Mouse (Mus musculus) embryonic facial prominence, embryonic 11.5 days (tissue): ENCODE results near the gene Nol7. TPM values are rescaled to one million over a fixed set of nuclear protein-coding genes. Genes with fewer than 3 reads are reported as not detected.

Experiments
- ATAC-seq: fragments of 200-750 bp; cut with Nextera tagmentation; replicated peaks from 2 replicates; pipeline ENCODE4 v1.8.0; 2017; ENCODE audit warnings: low read depth; ENCODE audit not compliant: insufficient number of reproducible peaks, low FRiP score, low TSS enrichment
- DNase-seq: peaks from one replicate; pipeline ENCODE4 v3.0.0-alpha.2; 2015; ENCODE audit warnings: low spot score
- H3K27ac ChIP-seq: fragments of 300-500 bp; sonication (generic); replicated peaks from 2 replicates; pipeline ENCODE4 v1.5.1; 2014; ENCODE audit warnings: mild to moderate bottlenecking, low read depth, low read length, control low read depth
- H3K27me3 ChIP-seq: fragments of 300-500 bp; sonication (generic); 2 replicates; pipeline ENCODE4 v1.6.1; 2014; ENCODE audit warnings: mild to moderate bottlenecking, low read length, moderate library complexity, mixed read lengths; ENCODE audit not compliant: control insufficient read depth, insufficient read depth
- H3K36me3 ChIP-seq: fragments of 300-500 bp; sonication (generic); replicated peaks from 2 replicates; pipeline ENCODE4 v1.6.1; 2014; ENCODE audit warnings: low read depth, mild to moderate bottlenecking, low read length, moderate library complexity, mixed read lengths; ENCODE audit not compliant: control insufficient read depth, insufficient read depth
- H3K4me1 ChIP-seq: fragments of 300-500 bp; sonication (generic); 2 replicates; pipeline ENCODE4 v1.6.1; 2014; ENCODE audit warnings: low read length, mixed read lengths; ENCODE audit not compliant: control insufficient read depth, insufficient read depth
- H3K4me2 ChIP-seq: fragments of 300-500 bp; sonication (generic); 2 replicates; pipeline ENCODE4 v1.6.1; 2014; ENCODE audit warnings: low read depth, mild to moderate bottlenecking, control low read depth, low read length, moderate library complexity
- H3K4me3 ChIP-seq: fragments of 300-500 bp; sonication (generic); 2 replicates; pipeline ENCODE4 v1.5.1; 2014; ENCODE audit warnings: low read depth, low read length, control low read depth
- H3K9ac ChIP-seq: fragments of 300-500 bp; sonication (generic); replicated peaks from 2 replicates; pipeline ENCODE4 v1.6.1; 2014; ENCODE audit warnings: mild to moderate bottlenecking, control low read depth, low read length
- H3K9me3 ChIP-seq: fragments of 300-500 bp; sonication (generic); replicated peaks from 2 replicates; pipeline ENCODE4 v1.6.1; 2016; ENCODE audit warnings: mild to moderate bottlenecking, low read length, inconsistent platforms, mixed read lengths; ENCODE audit not compliant: control insufficient read depth
- WGBS: fragments of 180-500 bp; shearing (Covaris S2); extraction: QIAGEN DNeasy Blood & Tissue Kit; methylation state at CpG from one replicate; pipeline ENCODE4 v1.1.7; 2014; 5-methylcytosine and 5-hydroxymethylcytosine counted together
- polyA plus RNA-seq: library from polyadenylated mRNA; unstranded; fragments of >200 nt; fragmentation: Nextera tagmentation; extraction: Ambion mirVana; gene quantifications from 2 replicates; pipeline ENCODE4 v1.2.1, GENCODE M21; 2014

Gene Nol7
- polyA plus RNA-seq, 1 experiment from 2014 or later, result 203 TPM

DNA sequence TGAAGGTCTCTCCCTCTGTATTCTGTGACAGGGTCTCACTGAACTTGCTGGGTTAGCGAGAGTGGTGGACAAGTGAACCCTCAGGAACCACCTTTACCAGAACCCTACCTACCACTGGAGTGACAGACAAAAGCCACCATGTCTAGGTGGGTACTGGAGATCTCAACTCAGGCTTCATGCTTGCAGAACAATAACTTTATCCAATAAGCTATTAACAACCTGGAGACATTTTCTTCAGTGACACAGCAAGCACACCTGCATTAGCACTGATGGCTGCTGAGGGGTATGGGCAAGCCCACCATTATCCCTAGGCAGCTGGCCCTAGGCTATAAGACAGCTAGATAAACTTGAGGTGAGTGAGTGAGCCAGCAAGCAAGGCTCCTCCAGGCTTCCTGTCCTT lies 42.2 kb downstream of the Nol7 start:
- DNase-seq, result no peak
- H3K4me3 ChIP-seq, result no peak overlapping the region
- H3K4me1 ChIP-seq, result no peaks in the 10 kb centered on the region
- no peaks in the 10 kb centered on the region for H3K27me3 ChIP-seq
- H3K4me2 ChIP-seq, result no peak overlapping the region
- no peak for ATAC-seq
- no peak overlapping the region for H3K27ac ChIP-seq
- WGBS, result 95% methylated on average over 1 of the region's 1 CpGs
- H3K9me3 ChIP-seq, result no peaks in the 10 kb centered on the region
- H3K36me3 ChIP-seq, result no peaks in the 10 kb centered on the region
- H3K9ac ChIP-seq, result no peak overlapping the region

DNA sequence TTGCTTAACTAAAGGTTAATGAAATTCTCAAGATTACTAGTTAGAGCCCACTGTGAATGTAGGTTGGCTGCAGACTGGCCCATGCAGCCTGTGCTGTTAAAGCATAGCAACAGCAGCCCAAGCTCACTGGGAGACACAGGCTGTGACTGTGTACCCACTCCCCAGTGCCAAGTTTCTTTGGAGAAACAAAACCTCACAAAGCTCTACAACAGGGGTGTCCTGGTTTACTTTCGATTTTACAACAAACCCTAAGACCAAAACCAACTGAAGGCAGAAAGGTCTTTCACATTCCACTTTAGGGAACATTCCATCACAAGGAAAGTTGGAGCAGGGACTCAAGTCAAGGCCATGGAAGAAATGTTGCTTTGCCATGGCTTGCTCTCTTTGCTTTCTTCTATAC lies 44.4 kb downstream of the Nol7 start:
- Histone ChIP-seq H3K4me2 (no peak overlapping the region), H3K4me3 (no peak overlapping the region), H3K27me3 (no peaks in the 10 kb centered on the region), H3K9ac (no peak overlapping the region), H3K27ac (no peak overlapping the region), H3K36me3 (no peaks in the 10 kb centered on the region), H3K4me1 (no peaks in the 10 kb centered on the region), H3K9me3 (no peaks in the 10 kb centered on the region)
- ATAC-seq (no peak), DNase-seq (no peak)
- 83% methylated on average over 1 of the region's 1 CpGs for WGBS

DNA sequence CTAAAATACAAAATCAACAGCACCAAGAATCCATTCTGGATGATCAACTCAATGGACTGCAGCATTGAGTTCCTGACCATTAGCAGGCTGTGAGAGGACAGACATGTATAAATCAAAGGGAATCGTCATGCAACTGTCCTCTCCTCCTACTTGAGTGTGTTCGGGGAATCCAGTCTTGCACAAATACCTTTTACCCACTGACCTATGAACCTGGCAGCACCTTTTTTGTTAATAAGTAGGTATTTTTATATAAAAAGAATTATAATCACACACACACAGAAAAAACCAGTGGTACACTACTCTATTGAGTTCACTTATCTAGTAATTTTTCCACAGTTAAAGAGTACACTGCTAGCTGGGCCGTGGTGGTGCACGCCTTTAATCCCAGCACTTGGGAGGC lies 45.5 kb downstream of the Nol7 start:
- Histone ChIP-seq H3K4me3 (no peak overlapping the region), H3K27ac (no peak overlapping the region), H3K4me2 (no peak overlapping the region), H3K27me3 (no peaks in the 10 kb centered on the region), H3K9me3 (no peaks in the 10 kb centered on the region), H3K36me3 (no peaks in the 10 kb centered on the region), H3K9ac (no peak overlapping the region), H3K4me1 (no peaks in the 10 kb centered on the region)
- 95% methylated on average over 4 of the region's 4 CpGs for WGBS
- DNase-seq (no peak), ATAC-seq (no peak)

DNA sequence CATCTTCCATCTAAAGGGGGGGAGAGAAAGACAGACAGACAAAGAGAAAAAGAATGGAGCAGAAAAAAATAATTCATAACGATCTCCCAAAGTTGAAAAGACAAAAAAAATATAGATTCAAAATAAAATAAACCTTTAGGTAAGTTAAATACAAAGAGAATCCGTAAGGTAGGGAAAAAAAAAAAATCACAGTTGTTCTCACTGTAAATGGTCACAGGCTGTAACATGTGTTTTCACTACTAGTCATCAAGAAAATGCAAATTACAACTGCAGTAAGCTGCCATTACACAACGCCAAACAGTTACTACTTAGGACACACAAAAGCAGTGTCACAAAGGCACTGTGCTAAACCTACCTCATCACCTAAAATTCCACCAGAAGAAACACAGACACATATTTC lies 46.5 kb downstream of the Nol7 start:
- ATAC-seq (no peak), DNase-seq (no peak)
- H3K4me2 ChIP-seq, result no peak overlapping the region
- H3K27ac ChIP-seq, result no peak overlapping the region
- H3K4me3 ChIP-seq, result no peak overlapping the region
- H3K36me3 ChIP-seq, result no peaks in the 10 kb centered on the region
- H3K27me3 ChIP-seq, result no peaks in the 10 kb centered on the region
- WGBS, result 87% methylated on average over 3 of the region's 3 CpGs
- H3K9ac ChIP-seq, result no peak overlapping the region
- H3K4me1 ChIP-seq, result no peaks in the 10 kb centered on the region
- H3K9me3 ChIP-seq, result no peaks in the 10 kb centered on the region

- Histone ChIP-seq H3K4me2 (no peak overlapping the region), H3K4me3 (no peak overlapping the region), H3K27me3 (no peaks in the 10 kb centered on the region), H3K4me1 (no peaks in the 10 kb centered on the region), H3K36me3 (no peaks in the 10 kb centered on the region), H3K9ac (no peak overlapping the region), H3K9me3 (no peaks in the 10 kb centered on the region), H3K27ac (no peak overlapping the region)
- 92% methylated on average over 4 of the region's 4 CpGs for WGBS
- no peak for ATAC-seq
- DNase-seq, result no peak
Measured at GRCm38 (mm10) chr13:43445754-43446153, 47.6 kb downstream of the Nol7 start.

- Histone ChIP-seq H3K9ac (no peak overlapping the region), H3K27me3 (no peaks in the 10 kb centered on the region), H3K36me3 (no peaks in the 10 kb centered on the region), H3K4me3 (no peak overlapping the region), H3K4me2 (no peak overlapping the region), H3K27ac (no peak overlapping the region), H3K4me1 (no peaks in the 10 kb centered on the region), H3K9me3 (no peaks in the 10 kb centered on the region)
- DNase-seq, result no peak
- WGBS, result 87% methylated on average over 3 of the region's 3 CpGs
- ATAC-seq, result no peak
Measured at GRCm38 (mm10) chr13:43447721-43448120, 49.5 kb downstream of the Nol7 start.

GRCm38 (mm10) chr13:43450686-43451085 lies 52.5 kb downstream of the Nol7 start:
- Histone ChIP-seq H3K27ac (no peak overlapping the region), H3K27me3 (no peaks in the 10 kb centered on the region), H3K4me2 (no peak overlapping the region), H3K4me3 (no peak overlapping the region), H3K9ac (no peak overlapping the region), H3K9me3 (no peaks in the 10 kb centered on the region), H3K4me1 (no peaks in the 10 kb centered on the region), H3K36me3 (no peaks in the 10 kb centered on the region)
- ATAC-seq (no peak), DNase-seq (no peak)
- WGBS, result 84% methylated on average over 3 of the region's 3 CpGs

GRCm38 (mm10) chr13:43452177-43452576 lies 54.0 kb downstream of the Nol7 start:
- no peak overlapping the region for H3K27ac ChIP-seq
- no peak overlapping the region for H3K4me2 ChIP-seq
- H3K9me3 ChIP-seq, result no peaks in the 10 kb centered on the region
- H3K27me3 ChIP-seq, result no peaks in the 10 kb centered on the region
- H3K4me1 ChIP-seq, result no peaks in the 10 kb centered on the region
- no peaks in the 10 kb centered on the region for H3K36me3 ChIP-seq
- no peak for DNase-seq
- no peak overlapping the region for H3K4me3 ChIP-seq
- no peak for ATAC-seq
- no peak overlapping the region for H3K9ac ChIP-seq
- WGBS, result 81% methylated on average over 2 of the region's 2 CpGs
